Mouse (Mus musculus) bone marrow macrophage, adult 2 months (primary cell): Measurements from ENCODE around the gene Cryge. TPM values are rescaled to one million over a fixed set of nuclear protein-coding genes. Genes with fewer than 3 reads are reported as not detected.

Source experiments
- H3K27ac ChIP-seq: 2 replicates; pipeline ENCODE4 v1.5.1; 2012; ENCODE audit warnings: low read depth, low read length; ENCODE audit not compliant: insufficient read depth
- H3K4me1 ChIP-seq: 2 replicates; pipeline ENCODE4 v1.6.1; 2012; ENCODE audit warnings: low read length; ENCODE audit not compliant: control insufficient read depth, insufficient read depth
- H3K4me3 ChIP-seq: 2 replicates; pipeline ENCODE4 v1.5.1; 2012; ENCODE audit warnings: mild to moderate bottlenecking, low read length, moderate library complexity; ENCODE audit not compliant: insufficient read depth
- CTCF ChIP-seq: IDR thresholded peaks from 2 replicates; pipeline ENCODE4 v1.5.1; 2012; ENCODE audit warnings: low read depth, mild to moderate bottlenecking, low read length, moderate library complexity
- POLR2A ChIP-seq: IDR thresholded peaks from 2 replicates; pipeline ENCODE4 v1.6.1; 2012; ENCODE audit warnings: mild to moderate bottlenecking, low read depth, low read length, borderline replicate concordance
- polyA plus RNA-seq: library from polyadenylated mRNA; stranded (reverse); fragments of >200 nt; gene quantifications from 2 replicates; pipeline ENCODE4 v1.2.4, GENCODE M21; 2012; ENCODE audit not compliant: missing spikeins, insufficient read depth, insufficient read length

Cryge gene
- polyA plus RNA-seq, 1 experiment = not detected

GRCm38 (mm10) chr1:65032641-65033040 is 18.3 kb downstream of the Cryge start, which contains the start of gene Akr1cl:
Gene Akr1cl, minus strand, starts transcription at chr1:65032759.
- H3K4me1 ChIP-seq = no peaks in the 10 kb centered on the region
- TF ChIP-seq CTCF = no peak
- no peak for TF ChIP-seq POLR2A
- H3K4me3 ChIP-seq = no peak within 1 kb of the TSS
- H3K27ac ChIP-seq = no peak within 1 kb of the TSS

GRCm38 (mm10) chr1:65028206-65028605 is 22.7 kb downstream of the Cryge start:
- no peak overlapping the region for H3K4me3 ChIP-seq
- H3K27ac ChIP-seq = no peak overlapping the region
- H3K4me1 ChIP-seq = no peaks in the 10 kb centered on the region
- TF ChIP-seq CTCF (no peak), POLR2A (no peak)

GRCm38 (mm10) chr1:65012726-65013125 is 38.2 kb downstream of the Cryge start:
- no peaks in the 10 kb centered on the region for H3K4me1 ChIP-seq
- H3K27ac ChIP-seq = no peak overlapping the region
- no peak for TF ChIP-seq POLR2A
- no peak for TF ChIP-seq CTCF
- H3K4me3 ChIP-seq = no peak overlapping the region

- no peak overlapping the region for H3K4me3 ChIP-seq
- H3K27ac ChIP-seq = no peak overlapping the region
- no peak for TF ChIP-seq POLR2A
- peak; percentile 10; the same call in 1 of the 2 replicates for TF ChIP-seq CTCF
- no peaks in the 10 kb centered on the region for H3K4me1 ChIP-seq
These were observed 40.8 kb downstream of the Cryge start for GRCm38 (mm10) chr1:65010153-65010552.

GRCm38 (mm10) chr1:65005575-65005974 is 45.4 kb downstream of the Cryge start:
- no peak overlapping the region for H3K27ac ChIP-seq
- H3K4me3 ChIP-seq = no peak overlapping the region
- no peaks in the 10 kb centered on the region for H3K4me1 ChIP-seq
- TF ChIP-seq POLR2A (no peak), CTCF (no peak)

GRCm38 (mm10) chr1:65004526-65004925 is 46.4 kb downstream of the Cryge start:
- no peak for TF ChIP-seq POLR2A
- TF ChIP-seq CTCF = no peak
- no peaks in the 10 kb centered on the region for H3K4me1 ChIP-seq
- H3K4me3 ChIP-seq = no peak overlapping the region
- H3K27ac ChIP-seq = no peak overlapping the region

Other genes starting within 250 kb of the Cryge start
- 24.1 and 24.9 TPM in 2 replicates for gene Plekhm3, start 94.3 kb downstream of the Cryge start, polyA plus RNA-seq
- gene Akr1cl, start 18.4 kb downstream of the Cryge start, polyA plus RNA-seq = not detected in 2 replicates
- not detected in 2 replicates for gene Crygd, start 12.3 kb upstream of the Cryge start, polyA plus RNA-seq
- gene Crygc, start 22.5 kb upstream of the Cryge start, polyA plus RNA-seq = not detected in 2 replicates
- gene Crygb, start 31.1 kb upstream of the Cryge start, polyA plus RNA-seq = not detected in 2 replicates
- not detected in 2 replicates for gene Cryga, start 52.2 kb upstream of the Cryge start, polyA plus RNA-seq
- not detected in 2 replicates for gene Gm28845, start 68.4 kb upstream of the Cryge start, polyA plus RNA-seq
- gene D630023F18Rik, start 72.1 kb upstream of the Cryge start, polyA plus RNA-seq = 1.3 and 2.1 TPM in 2 replicates
- 242 and 261 TPM in 2 replicates for gene Idh1, start 135.4 kb upstream of the Cryge start, polyA plus RNA-seq
- 35.0 and 37.5 TPM in 2 replicates for gene Pikfyve, start 135.5 kb upstream of the Cryge start, polyA plus RNA-seq
- not detected in 2 replicates for gene Pth2r, start 230.9 kb upstream of the Cryge start, polyA plus RNA-seq